Mouse (Mus musculus): ENCODE measurements at regions not wholly inside any gene's neighbourhood (a gene's known extent, or its start where the extent isn't known, plus 50 kb on each side); places are given as distances from the start of the nearest gene placed in this dataset.

DNA sequence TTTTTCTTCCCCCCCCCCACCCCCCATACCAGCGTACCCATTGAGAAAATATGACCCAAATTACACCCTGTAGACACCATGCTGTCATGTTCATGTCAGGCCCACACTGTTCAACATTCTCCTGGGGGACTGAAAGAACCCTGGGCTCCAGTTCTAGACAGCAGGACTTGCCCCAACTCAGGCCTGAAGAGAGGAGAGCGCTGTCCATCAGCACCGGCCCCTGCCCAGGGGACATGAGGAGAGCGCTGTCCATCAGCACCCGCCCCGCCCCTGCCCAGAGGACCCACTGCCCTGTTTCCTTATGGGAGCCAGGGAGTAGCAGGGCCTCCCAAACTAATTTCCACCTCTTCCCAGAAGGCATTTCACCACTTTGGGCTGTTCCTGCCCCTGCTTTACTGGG is 241.7 kb upstream of the Cdh4 start:
- no peak for TF ChIP-seq EP300 (optimal IDR thresholded peaks at IDR 0.05)
- no peak for TF ChIP-seq CTCF (IDR thresholded peaks at IDR 0.05; ENCODE audit: low read depth)
